Mouse (Mus musculus): Measurements from ENCODE around the gene Cyp4a10. TPM values are rescaled to one million over a fixed set of nuclear protein-coding genes. Genes with fewer than 3 reads are reported as not detected.

The Cyp4a10 gene
- polyA plus RNA-seq, 1 experiment = 0.11 TPM

Other genes with a start within 250 kb of the Cyp4a10 start
- gene Cyp4a12a, start 219.2 kb upstream of the Cyp4a10 start, polyA plus RNA-seq (2012; rRNA removed) = 9.1 and 28.1 TPM in 2 replicates
- gene Cyp4a12b, start 106.6 kb upstream of the Cyp4a10 start, polyA plus RNA-seq (2012; rRNA removed) = 0.11 and 0.30 TPM in 2 replicates
- 1.4 and 1.5 TPM in 2 replicates for gene Cyp4a30b, start 65.7 kb upstream of the Cyp4a10 start, polyA plus RNA-seq (2012; rRNA removed)
- gene Cyp4a14, start 22.1 kb upstream of the Cyp4a10 start, polyA plus RNA-seq (2012; rRNA removed) = 0.11 TPM in 1 of 2 replicates, not detected in the other
- gene Cyp4a31, start 45.4 kb downstream of the Cyp4a10 start, polyA plus RNA-seq (2012; rRNA removed) = 0.05 TPM in 1 of 2 replicates, not detected in the other
- gene Cyp4a32, start 82.7 kb downstream of the Cyp4a10 start, polyA plus RNA-seq (2012; rRNA removed) = not detected in 2 replicates
- 53.7 and 66.2 TPM in 2 replicates for gene Cyp4b1, start 129.5 kb downstream of the Cyp4a10 start, polyA plus RNA-seq (2012; rRNA removed)
- 23.5 and 25.0 TPM in 2 replicates for gene Efcab14, start 219.5 kb downstream of the Cyp4a10 start, polyA plus RNA-seq (2012; rRNA removed)